11 mouse cellular contexts compared by ENCODE assay signal in genomic region chr12:71693346-71694038, GRCm38 (mm10).
DNase-seq lines count a peak whose midpoint lies in the region; ATAC-seq and TF ChIP-seq lines count a peak whose summit lies in the region.
"Had no signal": no experiment of that assay in that cellular context is flagged by ENCODE, and none has a peak within 500 bp of the region (broad histone marks: within the 10 kb centered on the region; RNA-seq: fewer than 3 reads in every experiment).

No protein-coding gene starts in this region.

- peaks cover 6% of the 10 kb centered on the region; the same call in 1 of the 2 replicates for H3K4me1 ChIP-seq in hindbrain, postnatal 0 days (ENCODE audit: insufficient read depth, low read length)
- no peaks in the 10 kb centered on the region for H3K4me1 ChIP-seq in hindbrain, embryonic 12.5 days
- H3K4me1 ChIP-seq in cerebellum, adult 2 months (ENCODE audit: control insufficient read depth, insufficient read depth, low read length): no peaks in the 10 kb centered on the region

- H3K27me3 ChIP-seq in hindbrain, postnatal 0 days (ENCODE audit: insufficient read depth, low read length): no peaks in the 10 kb centered on the region
- no peaks in the 10 kb centered on the region for H3K27me3 ChIP-seq in hindbrain, embryonic 12.5 days
- H3K27me3 ChIP-seq in cerebellum, adult 2 months (ENCODE audit: control insufficient read depth, insufficient read depth, low read length): no peaks in the 10 kb centered on the region

- 43% methylated on average over 10 of the region's 10 CpGs for WGBS in hindbrain, postnatal 0 days
- 75% methylated on average over 10 of the region's 10 CpGs for WGBS in hindbrain, embryonic 12.5 days
- 25% methylated on average over 10 of the region's 10 CpGs for WGBS in cerebellum, adult 2 months

- intact Hi-C loops in left cerebral cortex, postnatal 25 days (cut with DNase I): loop anchor here (5.0 kb wide), 1 partner anchor 146 kb away; no protein-coding TSS in a partner anchor

- no peak for TF ChIP-seq POLR2A in cerebellum, adult 2 months (IDR thresholded peaks at IDR 0.05; ENCODE audit: borderline replicate concordance, insufficient read depth, low read length)

- H3K4me2 ChIP-seq in hindbrain, postnatal 0 days (ENCODE audit: low read depth, low read length): no peak overlapping the region
- no peak overlapping the region for H3K4me2 ChIP-seq in hindbrain, embryonic 12.5 days (replicated peaks)

- peak; percentile 36 for DNase-seq in hindbrain, postnatal 0 days (ENCODE audit: low spot score)
- DNase-seq in frontal cortex, postnatal 25 days (ENCODE audit: low spot score in 2 of 2): peak; percentile 15 to 16
- peak; percentile 66 to 91 for DNase-seq in left cerebral cortex, postnatal 25 days (ENCODE audit: low spot score in 2 of 2)
- no peak for DNase-seq in embryo, embryonic 9.5 days (ENCODE audit: extremely low spot score)
- no peak for DNase-seq in cerebellum, adult 2 months
- DNase-seq in urinary bladder, adult 2 months (ENCODE audit: low spot score): no peak
- DNase-seq: lung, adult 2 months; thymus, adult 2 months had no signal

- H3K27ac ChIP-seq in hindbrain, postnatal 0 days: peak overlapping the region; percentile 8; the same call in 1 of the 2 replicates
- no peak overlapping the region for H3K27ac ChIP-seq in hindbrain, embryonic 12.5 days
- H3K27ac ChIP-seq in cerebellum, adult 2 months (ENCODE audit: insufficient read depth, low read length): no peak overlapping the region

- H3K9ac ChIP-seq in hindbrain, postnatal 0 days (replicated peaks; ENCODE audit: low read length): no peak overlapping the region
- no peak overlapping the region for H3K9ac ChIP-seq in hindbrain, embryonic 12.5 days

- no peak for TF ChIP-seq CTCF in hindbrain, postnatal 0 days (IDR thresholded peaks at IDR 0.05; ENCODE audit: low read depth)
- TF ChIP-seq CTCF in cerebellum, adult 2 months (IDR thresholded peaks at IDR 0.05; ENCODE audit: borderline replicate concordance, insufficient read depth, low read depth, low read length): no peak

- H3K4me3 ChIP-seq in hindbrain, postnatal 0 days (ENCODE audit: low read length): no peak overlapping the region
- H3K4me3 ChIP-seq in hindbrain, embryonic 12.5 days: no peak overlapping the region
- no peak overlapping the region for H3K4me3 ChIP-seq in cerebellum, adult 2 months (replicated peaks; ENCODE audit: insufficient read depth, low read depth, low read length)

- H3K9me3 ChIP-seq in hindbrain, postnatal 0 days (ENCODE audit: low read length): no peaks in the 10 kb centered on the region
- H3K9me3 ChIP-seq in hindbrain, embryonic 12.5 days (replicated peaks): no peaks in the 10 kb centered on the region
- H3K9me3 ChIP-seq: G1E had no signal

- ATAC-seq in hindbrain, postnatal 0 days: 0 out of 2 replicates have a peak, but pooled peaks have one; percentile 56
- ATAC-seq in hindbrain, embryonic 12.5 days (ENCODE audit: low FRiP score): no peak
- ATAC-seq in common myeloid progenitor, adult 5-6 weeks (replicated peaks; ENCODE audit: low read depth, poor library complexity, severe bottlenecking): peak; percentile 100

- H3K36me3 ChIP-seq in hindbrain, postnatal 0 days (ENCODE audit: insufficient read depth, low read length): no peaks in the 10 kb centered on the region
- no peaks in the 10 kb centered on the region for H3K36me3 ChIP-seq in hindbrain, embryonic 12.5 days
- H3K36me3 ChIP-seq: G1E had no signal

Comparison
In these comparisons a context has a peak if more than half of its experiments do, and no peak if none do; other contexts are left out.
1. DNase-seq: peak in hindbrain, postnatal 0 days (single experiment), frontal cortex, postnatal 25 days (2 of 2) and left cerebral cortex, postnatal 25 days (2 of 2); none in embryo, embryonic 9.5 days (single experiment), cerebellum, adult 2 months (0 of 2) and urinary bladder, adult 2 months (single experiment).